Mouse (Mus musculus) monocyte, adult 5-6 weeks (primary cell): Measurements from ENCODE around the gene Supt5. TPM values are rescaled to one million over a fixed set of nuclear protein-coding genes. Genes with fewer than 3 reads are reported as not detected.
"Not testable (repeated sequence)": the region's sequence is repeated elsewhere in the genome, so short reads cannot be mapped to it uniquely, and the experiment has no call there.

Experiments
- ATAC-seq: fragments of 153-309, 156-312 bp; replicated peaks from 2 replicates; pipeline ENCODE4 v1.8.0; 2017; ENCODE audit warnings: mild to moderate bottlenecking; ENCODE audit not compliant: low TSS enrichment, insufficient number of reproducible peaks, severe bottlenecking, poor library complexity, low FRiP score
- total RNA-seq: library from RNA; stranded (forward); fragments of 200-1000, 200-491, 200-594 nt; gene quantifications from 3 replicates; pipeline ENCODE4 v1.2.3, GENCODE M21; 2017

Gene Supt5
- total RNA-seq, result 118 to 138 TPM (median 122 TPM) in 3 replicates

DNA sequence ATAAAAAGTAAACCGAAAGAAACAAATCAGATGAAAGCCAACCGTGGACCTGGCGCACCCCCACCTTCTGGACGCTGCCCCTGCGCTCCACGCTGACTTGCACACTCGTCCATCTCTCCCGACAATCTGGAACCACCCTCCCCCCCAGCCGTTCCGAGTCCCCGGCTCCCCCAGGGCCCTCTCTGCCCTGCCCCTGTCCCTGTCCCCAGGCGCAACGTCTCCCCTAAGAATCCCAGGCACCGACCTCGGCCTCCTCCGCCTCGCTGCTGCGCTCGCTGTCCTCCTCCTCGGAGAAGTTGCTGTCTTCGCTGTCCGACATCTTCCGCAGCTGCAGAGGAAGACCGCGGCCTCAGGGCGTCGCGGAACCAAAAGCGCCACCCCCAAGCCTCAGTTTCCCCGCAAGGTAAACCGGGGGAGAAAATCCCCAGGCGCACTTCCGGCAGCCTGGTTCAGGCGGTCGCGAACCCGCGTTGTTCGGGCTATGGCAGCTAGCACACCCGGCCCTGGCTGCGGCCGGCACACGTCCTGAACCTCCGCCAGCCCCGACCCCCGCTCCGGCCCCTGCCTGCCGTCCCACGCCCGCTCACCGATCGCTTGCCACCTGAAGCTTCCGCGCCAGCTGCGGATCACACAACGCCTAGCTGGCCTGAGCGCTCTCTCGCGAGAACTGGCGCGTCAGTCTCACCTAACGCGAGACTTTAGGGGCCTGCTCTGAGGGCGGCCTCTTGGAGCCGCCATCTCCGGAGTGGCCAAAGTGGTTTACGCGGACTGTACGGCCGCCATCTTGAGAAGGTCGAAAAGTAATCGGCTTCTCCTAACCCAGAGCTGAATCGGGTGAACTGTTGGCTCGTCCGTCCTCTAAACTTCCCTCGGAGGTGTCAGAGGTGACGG lies at the start of gene Supt5:
Gene Supt5, minus strand, starts transcription at position 639 of the 891 bp plus-strand sequence.
- peak; percentile 95 for ATAC-seq

GRCm38 (mm10) chr7:28387384-28387783 lies 48.8 kb upstream of the Supt5 start:
- ATAC-seq, result not testable (repeated sequence)

DNA sequence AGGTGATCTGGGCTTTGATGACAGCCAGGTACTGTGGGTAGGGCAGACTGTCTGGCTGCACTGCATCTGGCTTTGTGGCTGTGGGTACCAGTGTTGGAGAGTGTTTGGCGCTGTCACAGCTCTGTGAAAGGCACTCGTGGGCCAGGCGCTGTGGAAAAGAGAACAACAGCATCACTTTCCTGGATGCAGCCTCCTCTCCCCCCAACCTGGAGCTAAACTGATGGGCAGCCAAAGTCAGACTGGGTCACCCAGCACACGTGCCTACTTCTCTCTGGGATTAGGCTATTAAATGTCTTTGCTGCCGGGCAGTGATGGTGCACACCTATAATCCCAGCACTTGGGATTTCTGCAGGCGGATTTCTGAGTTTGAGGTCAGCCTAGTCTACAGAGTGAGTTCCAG lies 48.3 kb upstream of the Supt5 start:
- not testable (repeated sequence) for ATAC-seq

- ATAC-seq, result peak; percentile 27
These were observed 47.9 kb upstream of the Supt5 start for GRCm38 (mm10) chr7:28386462-28386861.

GRCm38 (mm10) chr7:28386007-28386406 lies 47.5 kb upstream of the Supt5 start:
- ATAC-seq, result peak; percentile 16

- ATAC-seq, result no peak
These were observed 46.6 kb upstream of the Supt5 start for GRCm38 (mm10) chr7:28385196-28385595.

- no peak for ATAC-seq
These were observed 45.6 kb upstream of the Supt5 start for GRCm38 (mm10) chr7:28384162-28384561.

GRCm38 (mm10) chr7:28383606-28384005 lies 45.1 kb upstream of the Supt5 start:
- ATAC-seq, result no peak

GRCm38 (mm10) chr7:28382981-28383396 lies 44.4 kb upstream of the Supt5 start:
- peak; percentile 28 for ATAC-seq

DNA sequence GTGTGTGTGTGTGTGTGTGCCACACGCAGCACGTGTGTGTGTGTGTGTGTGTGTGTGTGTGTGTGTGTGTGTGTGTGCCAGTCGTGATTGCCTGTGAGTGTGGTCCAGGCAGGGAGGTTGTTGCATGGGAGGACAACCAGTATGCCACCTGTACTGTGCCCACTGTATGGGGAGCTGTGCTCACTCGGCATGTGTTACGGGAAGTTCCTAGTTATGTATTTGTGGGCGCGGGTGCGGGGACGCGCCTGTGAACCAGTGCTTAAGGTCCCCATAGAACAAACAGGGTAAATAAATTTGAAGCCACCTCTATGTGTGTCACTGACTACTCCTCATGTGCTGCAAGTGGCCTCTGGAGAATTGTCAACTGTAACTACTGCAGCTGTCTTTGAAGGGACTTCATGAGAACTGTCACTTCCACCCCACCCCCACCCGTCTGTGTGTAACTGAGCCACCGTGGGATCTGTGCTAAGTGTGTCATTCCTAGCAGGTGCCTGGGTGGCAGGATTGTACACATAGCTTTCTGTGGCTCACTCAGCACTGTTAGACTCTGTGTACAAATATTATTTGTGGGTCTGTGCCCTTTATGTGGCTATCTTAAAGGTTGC lies 43.9 kb upstream of the Supt5 start:
- no peak for ATAC-seq

DNA sequence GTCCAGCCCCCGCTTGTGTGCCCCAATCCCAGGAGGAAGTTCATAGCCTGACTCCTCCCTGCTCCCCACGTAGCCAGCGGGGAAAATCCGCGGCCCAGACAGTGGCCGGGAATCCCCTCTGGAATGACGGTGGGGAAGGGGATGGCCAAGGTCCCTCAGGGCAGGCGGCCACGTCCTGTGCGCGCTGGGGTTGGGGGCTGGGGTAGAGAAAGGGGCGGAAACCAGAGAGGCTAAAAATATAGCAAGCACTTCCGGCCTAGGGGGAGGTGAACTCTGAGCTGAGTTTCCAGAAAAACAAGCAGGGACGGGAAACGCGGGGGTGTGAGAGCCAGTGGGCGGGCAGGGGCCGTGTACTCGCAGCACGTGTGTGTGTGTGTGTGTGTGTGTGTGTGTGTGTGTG lies 43.4 kb upstream of the Supt5 start:
- ATAC-seq, result peak; percentile 0; the same call in 1 of the 2 replicates

DNA sequence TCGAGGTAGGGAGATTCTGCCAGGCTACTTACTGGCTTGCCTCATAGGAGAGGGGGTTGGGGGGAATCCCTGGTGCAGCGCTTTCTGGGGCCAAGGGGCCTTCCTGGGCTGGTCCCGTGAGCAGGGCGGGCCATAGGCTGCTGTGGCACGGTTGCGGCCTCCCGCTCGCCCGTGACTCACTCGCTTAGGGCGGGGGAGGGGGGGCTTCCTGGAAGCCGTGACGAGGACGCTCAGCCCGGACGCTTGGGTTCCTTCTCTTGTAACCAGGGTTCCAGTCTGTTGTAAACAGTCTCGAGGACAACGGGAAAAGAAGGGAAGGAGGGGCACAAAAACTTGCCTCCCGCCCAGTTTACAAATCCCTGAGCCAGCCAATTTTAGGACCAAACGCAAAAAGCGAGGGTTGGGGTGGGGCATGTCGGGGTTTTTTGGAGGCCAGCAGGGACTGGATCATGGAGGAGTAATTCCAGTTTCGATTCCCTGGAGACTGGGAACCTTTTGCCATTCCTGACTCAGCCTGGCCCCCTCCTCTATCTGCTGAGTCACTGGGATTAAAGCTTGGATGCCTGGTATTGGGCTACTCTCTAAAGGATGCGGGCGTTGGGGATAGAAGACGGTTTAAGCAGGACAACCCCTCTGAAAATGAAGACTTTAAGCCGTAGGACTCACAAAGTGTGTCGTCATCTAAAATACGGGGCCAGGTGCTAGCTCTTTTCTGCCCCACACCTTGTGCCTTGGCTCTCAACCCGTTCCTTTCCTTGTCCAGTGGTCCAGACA lies 42.7 kb upstream of the Supt5 start:
- peak; percentile 8 for ATAC-seq

- ATAC-seq, result no peak
These were observed 41.9 kb upstream of the Supt5 start, which contains the start of gene Zfp36 for GRCm38 (mm10) chr7:28380237-28381016. Gene Zfp36 (minus strand): TSS chr7:28380253.

DNA sequence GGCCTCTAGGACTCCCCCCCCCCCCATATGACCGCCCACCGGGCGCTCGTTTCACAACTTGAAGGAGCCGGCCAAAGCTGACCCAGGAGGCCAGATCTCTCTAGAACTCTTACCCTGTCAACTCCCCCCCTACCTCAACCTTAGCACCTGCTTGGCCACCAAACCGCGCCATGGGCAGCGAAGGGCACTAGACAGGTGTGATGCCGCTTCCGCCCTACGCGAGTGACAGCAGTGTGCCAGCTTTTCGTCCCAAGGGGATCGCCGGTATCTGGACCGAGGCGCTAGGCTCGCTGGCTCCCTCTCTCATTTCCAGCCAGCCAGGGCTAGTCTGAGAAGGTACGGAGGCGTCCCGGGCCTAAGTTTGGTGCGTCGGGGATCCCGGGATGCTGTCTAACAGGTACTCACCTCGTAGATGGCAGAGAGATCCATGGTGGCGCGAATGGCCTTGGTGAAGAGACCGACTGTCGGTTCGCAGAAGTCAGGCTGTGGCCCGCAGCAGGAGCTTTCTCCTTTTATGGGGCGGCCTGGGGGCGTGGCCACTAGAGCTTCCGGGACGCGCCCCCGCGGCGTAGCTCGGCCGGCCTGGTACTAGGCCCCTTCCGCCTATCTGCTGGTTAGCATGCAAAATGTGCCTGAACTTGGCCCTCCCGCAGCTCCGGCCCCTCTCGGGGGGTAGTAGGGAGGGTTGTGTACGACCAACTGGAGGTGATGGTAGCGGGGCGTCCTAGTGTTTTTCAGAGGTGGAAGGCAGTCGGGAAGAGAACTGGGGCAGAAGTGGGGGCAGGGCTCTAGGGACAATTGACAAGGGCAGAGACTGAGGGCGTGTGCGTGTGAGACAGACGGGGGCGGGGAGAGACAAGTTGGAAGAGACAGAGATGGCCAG lies 40.5 kb upstream of the Supt5 start:
- ATAC-seq, result peak; percentile 10

- ATAC-seq, result no peak
These were observed 39.6 kb upstream of the Supt5 start for GRCm38 (mm10) chr7:28378066-28378690.

GRCm38 (mm10) chr7:28377190-28378065 lies 38.9 kb upstream of the Supt5 start:
- ATAC-seq, result no peak
